Mouse (Mus musculus) heart, postnatal 0 days (tissue): ENCODE data around the gene Larp4b.

ENCODE experiments used
- CTCF ChIP-seq: IDR thresholded peaks from 2 replicates; pipeline ENCODE4 v1.5.1; 2016; ENCODE audit warnings: antibody characterized with exemption, control low read depth, low read depth
- EP300 ChIP-seq: IDR thresholded peaks from 2 replicates; pipeline ENCODE4 v1.6.1; 2016; ENCODE audit warnings: antibody characterized with exemption, low read depth

GRCm38 (mm10) chr13:9159282-9159681 is 65.6 kb downstream of the Larp4b start:
- TF ChIP-seq CTCF (no peak), EP300 (no peak)
